In the genomic region with DNA sequence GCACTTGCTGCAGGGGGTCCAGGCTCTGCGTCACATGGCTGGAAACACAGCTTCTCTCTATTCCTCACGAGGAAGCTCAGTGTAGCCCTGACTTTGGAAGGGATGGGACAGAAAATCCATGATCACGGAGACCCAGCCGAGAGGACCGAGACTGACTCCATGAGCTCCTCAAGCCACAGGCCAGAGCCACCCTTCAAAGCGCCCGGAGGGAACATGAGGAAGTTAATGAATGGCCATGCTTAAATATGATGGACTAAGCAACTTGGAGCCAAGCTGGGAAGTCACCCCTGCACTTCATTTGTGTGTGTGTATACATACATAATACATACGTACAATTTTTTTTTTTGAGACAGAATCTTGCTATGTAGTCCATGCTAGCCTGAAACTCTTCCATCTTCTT, we compare ENCODE assay signal across 14 mouse cellular contexts. TPM values are rescaled to one million over a fixed set of nuclear protein-coding genes. Genes with fewer than 3 reads are reported as not detected.
A peak's percentile ranks its signal among the peaks of the same experiment; 100 is the strongest.
DNase-seq lines count a peak whose midpoint lies in the region; ATAC-seq and TF ChIP-seq lines count a peak whose summit lies in the region.
"Had no signal": no experiment of that assay in that cellular context is flagged by ENCODE, and none has a peak within 500 bp of the region (broad histone marks: within the 10 kb centered on the region; RNA-seq: fewer than 3 reads in every experiment).

No protein-coding gene starts in this region.

- no peak overlapping the region for H3K4me2 ChIP-seq in forebrain, embryonic 13.5 days
- H3K4me2 ChIP-seq in forebrain, embryonic 11.5 days (ENCODE audit: low read depth, low read length, severe bottlenecking), result no peak overlapping the region
- H3K4me2 ChIP-seq in limb, embryonic 12.5 days, result no peak overlapping the region
- no peak overlapping the region for H3K4me2 ChIP-seq in intestine, postnatal 0 days (replicated peaks; ENCODE audit: low read depth)
- H3K4me2 ChIP-seq: lung, embryonic 15.5 days had no signal

- WGBS in forebrain, embryonic 13.5 days, result 33% methylated on average over 8 of the region's 8 CpGs
- 45% methylated on average over 8 of the region's 8 CpGs for WGBS in forebrain, embryonic 11.5 days
- WGBS in limb, embryonic 12.5 days, result 36% methylated on average over 8 of the region's 8 CpGs
- WGBS in limb, embryonic 10.5 days, result 35% methylated on average over 8 of the region's 8 CpGs
- WGBS in intestine, postnatal 0 days, result 28% methylated on average over 8 of the region's 8 CpGs
- 26% methylated on average over 8 of the region's 8 CpGs for WGBS in small intestine, adult 2 months

- peaks cover 9% of the 10 kb centered on the region; the same call in 1 of the 2 replicates for H3K27me3 ChIP-seq in forebrain, embryonic 13.5 days
- H3K27me3 ChIP-seq in forebrain, embryonic 11.5 days (ENCODE audit: control insufficient read depth, insufficient read depth, low read length), result no peaks in the 10 kb centered on the region
- H3K27me3 ChIP-seq in limb, embryonic 12.5 days, result peaks cover 7% of the 10 kb centered on the region; the same call in 1 of the 2 replicates
- H3K27me3 ChIP-seq in limb, embryonic 10.5 days (ENCODE audit: low read depth, poor library complexity, severe bottlenecking), result peaks cover 15% of the 10 kb centered on the region; the same call in 1 of the 2 replicates
- H3K27me3 ChIP-seq in intestine, postnatal 0 days (replicated peaks; ENCODE audit: control insufficient read depth, insufficient read depth, low read length), result no peaks in the 10 kb centered on the region
- H3K27me3 ChIP-seq in small intestine, adult 2 months (ENCODE audit: control insufficient read depth, insufficient read depth, low read length), result no peaks in the 10 kb centered on the region
- H3K27me3 ChIP-seq: lung, embryonic 15.5 days had no signal

- H3K9me3 ChIP-seq in forebrain, embryonic 13.5 days (replicated peaks), result no peaks in the 10 kb centered on the region
- no peaks in the 10 kb centered on the region for H3K9me3 ChIP-seq in forebrain, embryonic 11.5 days (ENCODE audit: control insufficient read depth, low read length)
- no peaks in the 10 kb centered on the region for H3K9me3 ChIP-seq in limb, embryonic 12.5 days
- H3K9me3 ChIP-seq in limb, embryonic 10.5 days (replicated peaks), result no peaks in the 10 kb centered on the region
- H3K9me3 ChIP-seq in intestine, postnatal 0 days (ENCODE audit: control insufficient read depth), result no peaks in the 10 kb centered on the region
- H3K9me3 ChIP-seq: lung, embryonic 15.5 days had no signal

- ATAC-seq in forebrain, embryonic 13.5 days, result no peak
- no peak for ATAC-seq in forebrain, embryonic 11.5 days (replicated peaks; ENCODE audit: low FRiP score)
- ATAC-seq in limb, embryonic 12.5 days (ENCODE audit: insufficient number of reproducible peaks, insufficient read depth, low FRiP score, low TSS enrichment, low read depth), result no peak
- ATAC-seq in intestine, postnatal 0 days, result no peak
- ATAC-seq: hindbrain, postnatal 0 days had no signal

- peak overlapping the region; percentile 57 for H3K9ac ChIP-seq in forebrain, embryonic 13.5 days
- H3K9ac ChIP-seq in forebrain, embryonic 11.5 days (ENCODE audit: low read length), result no peak overlapping the region
- H3K9ac ChIP-seq in limb, embryonic 12.5 days (replicated peaks), result peak overlapping the region; percentile 42; the same call in 1 of the 2 replicates
- peak overlapping the region; percentile 13; the same call in 1 of the 2 replicates for H3K9ac ChIP-seq in intestine, postnatal 0 days (ENCODE audit: low read depth, low read length)
- H3K9ac ChIP-seq: lung, embryonic 15.5 days had no signal

- no peak for TF ChIP-seq POLR2A in small intestine, adult 2 months (IDR thresholded peaks at IDR 0.05; ENCODE audit: low read depth, low read length)

- no peak for TF ChIP-seq CTCF in intestine, postnatal 0 days (IDR thresholded peaks at IDR 0.05; ENCODE audit: low read depth)
- TF ChIP-seq CTCF in small intestine, adult 2 months (IDR thresholded peaks at IDR 0.05; ENCODE audit: extremely low read depth, insufficient read length, insufficient replicate concordance, low read depth, low read length), result no peak

- H3K36me3 ChIP-seq in forebrain, embryonic 13.5 days (ENCODE audit: poor library complexity, severe bottlenecking), result no peaks in the 10 kb centered on the region
- no peaks in the 10 kb centered on the region for H3K36me3 ChIP-seq in forebrain, embryonic 11.5 days (ENCODE audit: control insufficient read depth, insufficient read depth, low read length)
- H3K36me3 ChIP-seq in limb, embryonic 12.5 days, result no peaks in the 10 kb centered on the region
- H3K36me3 ChIP-seq in limb, embryonic 10.5 days, result no peaks in the 10 kb centered on the region
- H3K36me3 ChIP-seq in intestine, postnatal 0 days (ENCODE audit: control insufficient read depth, insufficient read depth), result no peaks in the 10 kb centered on the region
- H3K36me3 ChIP-seq in small intestine, adult 2 months (ENCODE audit: control insufficient read depth, insufficient read depth, low read length), result no peaks in the 10 kb centered on the region
- H3K36me3 ChIP-seq: lung, embryonic 15.5 days had no signal

- no peak overlapping the region for H3K27ac ChIP-seq in forebrain, embryonic 13.5 days
- no peak overlapping the region for H3K27ac ChIP-seq in forebrain, embryonic 11.5 days (ENCODE audit: low read depth, low read length)
- H3K27ac ChIP-seq in limb, embryonic 12.5 days, result no peak overlapping the region
- no peak overlapping the region for H3K27ac ChIP-seq in limb, embryonic 10.5 days
- H3K27ac ChIP-seq in intestine, postnatal 0 days (ENCODE audit: low read depth, low read length), result peak overlapping the region; percentile 81
- H3K27ac ChIP-seq in small intestine, adult 2 months (ENCODE audit: insufficient read depth, low read depth, low read length), result peak overlapping the region; percentile 92
- H3K27ac ChIP-seq: hindbrain, postnatal 0 days; lung, embryonic 15.5 days had no signal

- H3K4me1 ChIP-seq in forebrain, embryonic 13.5 days, result peaks cover 11% of the 10 kb centered on the region
- peaks cover 5% of the 10 kb centered on the region for H3K4me1 ChIP-seq in forebrain, embryonic 11.5 days (replicated peaks; ENCODE audit: control insufficient read depth, insufficient read depth, low read length)
- peaks cover 20% of the 10 kb centered on the region for H3K4me1 ChIP-seq in limb, embryonic 12.5 days (replicated peaks)
- H3K4me1 ChIP-seq in limb, embryonic 10.5 days, result peaks cover 24% of the 10 kb centered on the region
- H3K4me1 ChIP-seq in intestine, postnatal 0 days (replicated peaks; ENCODE audit: control insufficient read depth, insufficient read depth, low read length), result peaks cover 6% of the 10 kb centered on the region
- H3K4me1 ChIP-seq in small intestine, adult 2 months (ENCODE audit: control insufficient read depth, insufficient read depth, insufficient read length, low read length), result peaks cover 40% of the 10 kb centered on the region

- no peak for DNase-seq in forebrain, embryonic 11.5 days (ENCODE audit: low spot score)
- DNase-seq in limb, embryonic 10.5 days (ENCODE audit: low spot score), result no peak
- no peak for DNase-seq in cerebellum, postnatal 4 days (ENCODE audit: low spot score in 2 of 2)
- DNase-seq in lung, postnatal 25 days (ENCODE audit: low spot score), result no peak
- DNase-seq: adrenal gland, postnatal 25 days; retina, postnatal 1 day had no signal

- no peak overlapping the region for H3K4me3 ChIP-seq in forebrain, embryonic 13.5 days
- H3K4me3 ChIP-seq in forebrain, embryonic 11.5 days (ENCODE audit: low read depth, low read length), result no peak overlapping the region
- H3K4me3 ChIP-seq in limb, embryonic 12.5 days (replicated peaks), result no peak overlapping the region
- no peak overlapping the region for H3K4me3 ChIP-seq in limb, embryonic 10.5 days
- no peak overlapping the region for H3K4me3 ChIP-seq in intestine, postnatal 0 days (ENCODE audit: low read depth, low read length)
- no peak overlapping the region for H3K4me3 ChIP-seq in small intestine, adult 2 months (ENCODE audit: low read depth, low read length)
- H3K4me3 ChIP-seq: erythroblast, embryonic 14.5 days; lung, embryonic 15.5 days; myocyte had no signal

RNA-seq across cellular contexts. Expression of a gene that starts 5.3 kb away (rescaled TPM):
- 74.3 and 75.6 TPM in 2 replicates for polyA plus RNA-seq in forebrain, embryonic 13.5 days (2015; fragmentation: Nextera tagmentation; extraction: Ambion mirVana)
- 72.6 and 74.2 TPM in 2 replicates for polyA plus RNA-seq in forebrain, embryonic 11.5 days (2014; fragmentation: Nextera tagmentation; extraction: Ambion mirVana)
- polyA plus RNA-seq in limb, embryonic 12.5 days (2016; fragmentation: Nextera tagmentation; extraction: Ambion mirVana), result 71.5 and 71.6 TPM in 2 replicates
- 72.5 and 74.9 TPM in 2 replicates for polyA plus RNA-seq in limb, embryonic 10.5 days (2016; fragmentation: Nextera tagmentation; extraction: Ambion mirVana)
- 177 and 201 TPM in 2 replicates for polyA plus RNA-seq in intestine, postnatal 0 days (2015; fragmentation: Nextera tagmentation; extraction: Ambion mirVana)
- polyA plus RNA-seq in small intestine, adult 2 months (2012; rRNA removed), result 315 and 714 TPM in 2 replicates

RNA-seq across cellular contexts. Expression of a gene that starts 29.7 kb away (rescaled TPM):
- polyA plus RNA-seq in forebrain, embryonic 13.5 days (2015; fragmentation: Nextera tagmentation; extraction: Ambion mirVana), result 8.9 and 9.7 TPM in 2 replicates
- polyA plus RNA-seq in forebrain, embryonic 11.5 days (2014; fragmentation: Nextera tagmentation; extraction: Ambion mirVana), result 12.3 and 14.6 TPM in 2 replicates
- polyA plus RNA-seq in limb, embryonic 12.5 days (2016; fragmentation: Nextera tagmentation; extraction: Ambion mirVana), result 11.1 and 11.2 TPM in 2 replicates
- polyA plus RNA-seq in limb, embryonic 10.5 days (2016; fragmentation: Nextera tagmentation; extraction: Ambion mirVana), result 11.4 and 13.0 TPM in 2 replicates
- polyA plus RNA-seq in intestine, postnatal 0 days (2015; fragmentation: Nextera tagmentation; extraction: Ambion mirVana), result 3.6 and 4.0 TPM in 2 replicates
- polyA plus RNA-seq in small intestine, adult 2 months (2012; rRNA removed), result 37.0 and 68.8 TPM in 2 replicates

RNA-seq across cellular contexts. Expression of a gene that starts 35.0 kb away (rescaled TPM):
- polyA plus RNA-seq in forebrain, embryonic 13.5 days (2015; fragmentation: Nextera tagmentation; extraction: Ambion mirVana), result 0.22 and 0.39 TPM in 2 replicates
- 0.55 TPM in 2 replicates for polyA plus RNA-seq in forebrain, embryonic 11.5 days (2014; fragmentation: Nextera tagmentation; extraction: Ambion mirVana)
- polyA plus RNA-seq in limb, embryonic 12.5 days (2016; fragmentation: Nextera tagmentation; extraction: Ambion mirVana), result 0.69 and 0.96 TPM in 2 replicates
- 0.15 and 0.38 TPM in 2 replicates for polyA plus RNA-seq in limb, embryonic 10.5 days (2016; fragmentation: Nextera tagmentation; extraction: Ambion mirVana)
- polyA plus RNA-seq in intestine, postnatal 0 days (2015; fragmentation: Nextera tagmentation; extraction: Ambion mirVana), result 1.8 and 2.3 TPM in 2 replicates
- 26.0 and 53.2 TPM in 2 replicates for polyA plus RNA-seq in small intestine, adult 2 months (2012; rRNA removed)

RNA-seq across cellular contexts. Expression of a gene that starts 35.5 kb away (rescaled TPM):
- 53.7 and 58.8 TPM in 2 replicates for polyA plus RNA-seq in forebrain, embryonic 13.5 days (2015; fragmentation: Nextera tagmentation; extraction: Ambion mirVana)
- 41.4 and 45.6 TPM in 2 replicates for polyA plus RNA-seq in forebrain, embryonic 11.5 days (2014; fragmentation: Nextera tagmentation; extraction: Ambion mirVana)
- 22.7 and 23.7 TPM in 2 replicates for polyA plus RNA-seq in limb, embryonic 12.5 days (2016; fragmentation: Nextera tagmentation; extraction: Ambion mirVana)
- 16.6 and 17.2 TPM in 2 replicates for polyA plus RNA-seq in limb, embryonic 10.5 days (2016; fragmentation: Nextera tagmentation; extraction: Ambion mirVana)
- 15.2 and 17.1 TPM in 2 replicates for polyA plus RNA-seq in intestine, postnatal 0 days (2015; fragmentation: Nextera tagmentation; extraction: Ambion mirVana)
- polyA plus RNA-seq in small intestine, adult 2 months (2012; rRNA removed), result 64.2 and 112 TPM in 2 replicates

RNA-seq across cellular contexts. Expression of a gene that starts 45.0 kb away (rescaled TPM):
- polyA plus RNA-seq in forebrain, embryonic 13.5 days (2015; fragmentation: Nextera tagmentation; extraction: Ambion mirVana), result 0.31 TPM in 1 of 2 replicates, not detected in the other
- 0.65 TPM in 1 of 2 replicates, not detected in the other for polyA plus RNA-seq in forebrain, embryonic 11.5 days (2014; fragmentation: Nextera tagmentation; extraction: Ambion mirVana)
- 2.0 and 2.4 TPM in 2 replicates for polyA plus RNA-seq in limb, embryonic 12.5 days (2016; fragmentation: Nextera tagmentation; extraction: Ambion mirVana)
- polyA plus RNA-seq in limb, embryonic 10.5 days (2016; fragmentation: Nextera tagmentation; extraction: Ambion mirVana), result 0.97 and 2.1 TPM in 2 replicates
- 0.26 and 0.34 TPM in 2 replicates for polyA plus RNA-seq in intestine, postnatal 0 days (2015; fragmentation: Nextera tagmentation; extraction: Ambion mirVana)
- polyA plus RNA-seq in small intestine, adult 2 months (2012; rRNA removed), result 0.74 TPM in 1 of 2 replicates, not detected in the other
- polyA plus RNA-seq: erythroblast, embryonic 14.5 days; lung, embryonic 15.5 days had no signal

Comparison
In these comparisons a context has a peak if more than half of its experiments do, and no peak if none do; other contexts are left out.
1. H3K27ac ChIP-seq: peak in intestine, postnatal 0 days (single experiment) and small intestine, adult 2 months (single experiment); none in forebrain, embryonic 13.5 days (single experiment), forebrain, embryonic 11.5 days (single experiment), limb, embryonic 12.5 days (single experiment) and limb, embryonic 10.5 days (single experiment).